Mouse (Mus musculus): ENCODE data around the gene St8sia2. TPM values are rescaled to one million over a fixed set of nuclear protein-coding genes. Genes with fewer than 3 reads are reported as not detected.

St8sia2 gene
- polyA plus RNA-seq (2016; fragmentation: Nextera tagmentation; extraction: Ambion mirVana), result 0.57 and 0.63 TPM in 2 replicates

DNA sequence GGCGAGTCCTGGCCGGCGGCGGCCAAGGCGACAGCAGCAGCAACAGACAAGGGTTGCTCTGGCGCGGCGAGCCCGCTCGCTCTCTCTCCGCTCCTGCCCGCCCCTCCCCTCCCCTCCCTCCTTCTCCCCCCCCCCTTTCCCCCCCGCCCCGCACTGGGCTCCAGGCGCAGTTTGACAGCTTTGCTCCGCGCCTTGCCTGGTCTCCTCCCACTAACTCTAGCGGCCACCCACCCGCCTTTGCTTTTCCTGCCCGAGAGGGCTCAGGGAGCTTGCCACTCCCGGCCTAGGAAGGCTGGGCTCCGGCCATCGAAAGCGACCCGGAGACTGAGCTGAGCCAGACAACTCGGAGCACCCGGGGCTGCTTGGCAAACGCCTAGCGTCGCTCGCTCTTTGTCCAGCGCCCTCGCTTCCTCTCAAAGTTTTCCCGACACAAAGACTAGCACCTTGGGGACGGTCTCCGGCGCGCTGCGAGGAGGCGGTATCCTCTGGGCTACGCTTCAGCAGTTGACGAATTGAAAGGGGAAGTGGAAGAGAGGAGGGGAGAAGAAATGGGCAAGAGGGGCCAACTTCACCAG lies at the start of gene St8sia2:
Gene St8sia2 (minus strand): TSS at position 90 of the 575 bp plus-strand sequence.
- peaks cover 10% of the 10 kb centered on the region; the same call in 1 of the 2 replicates for H3K4me1 ChIP-seq
- H3K27ac ChIP-seq, result no peak within 1 kb of the TSS
- peak within 1 kb of the TSS; percentile 49 for H3K4me3 ChIP-seq
- ATAC-seq, result no peak; the same call in 1 of the 2 replicates
- under 1% methylated on average over 25 of the region's 42 CpGs for WGBS (ENCODE audit: insufficient replicate concordance)
- peak within 1 kb of the TSS; percentile 72 for H3K4me2 ChIP-seq
- no peaks in the 10 kb centered on the region for H3K36me3 ChIP-seq
- no peaks in the 10 kb centered on the region for H3K9me3 ChIP-seq (replicated peaks)
- peaks cover 53% of the 10 kb centered on the region for H3K27me3 ChIP-seq (replicated peaks)
- no peak within 1 kb of the TSS for H3K9ac ChIP-seq

DNA sequence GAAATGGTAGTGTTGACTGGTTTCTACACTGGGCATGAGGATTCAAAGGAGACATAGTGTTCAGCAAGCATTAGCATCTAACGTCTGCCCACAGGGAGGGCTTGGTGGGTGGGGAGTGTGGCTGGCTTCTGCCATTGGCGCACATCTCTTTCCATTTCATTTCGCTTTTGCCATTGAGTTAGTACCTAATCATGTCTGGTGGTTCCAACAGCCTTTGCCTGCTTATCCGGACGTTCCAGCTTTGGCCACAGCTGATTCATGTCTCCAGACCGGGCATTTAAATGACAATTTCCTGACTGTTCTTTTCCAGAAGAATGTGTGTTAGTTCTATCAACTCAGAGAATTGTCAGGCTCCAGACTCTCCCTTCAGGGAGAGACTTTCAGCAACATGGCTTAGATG lies 47.6 kb upstream of the St8sia2 start:
- no peak overlapping the region for H3K9ac ChIP-seq
- no peaks in the 10 kb centered on the region for H3K4me1 ChIP-seq
- H3K4me2 ChIP-seq, result no peak overlapping the region
- H3K36me3 ChIP-seq, result no peaks in the 10 kb centered on the region
- H3K9me3 ChIP-seq (replicated peaks), result no peaks in the 10 kb centered on the region
- H3K4me3 ChIP-seq, result no peak overlapping the region
- ATAC-seq, result no peak
- 69% methylated on average over 6 of the region's 6 CpGs for WGBS (ENCODE audit: insufficient replicate concordance)
- no peak overlapping the region for H3K27ac ChIP-seq
- no peaks in the 10 kb centered on the region for H3K27me3 ChIP-seq (replicated peaks)

DNA sequence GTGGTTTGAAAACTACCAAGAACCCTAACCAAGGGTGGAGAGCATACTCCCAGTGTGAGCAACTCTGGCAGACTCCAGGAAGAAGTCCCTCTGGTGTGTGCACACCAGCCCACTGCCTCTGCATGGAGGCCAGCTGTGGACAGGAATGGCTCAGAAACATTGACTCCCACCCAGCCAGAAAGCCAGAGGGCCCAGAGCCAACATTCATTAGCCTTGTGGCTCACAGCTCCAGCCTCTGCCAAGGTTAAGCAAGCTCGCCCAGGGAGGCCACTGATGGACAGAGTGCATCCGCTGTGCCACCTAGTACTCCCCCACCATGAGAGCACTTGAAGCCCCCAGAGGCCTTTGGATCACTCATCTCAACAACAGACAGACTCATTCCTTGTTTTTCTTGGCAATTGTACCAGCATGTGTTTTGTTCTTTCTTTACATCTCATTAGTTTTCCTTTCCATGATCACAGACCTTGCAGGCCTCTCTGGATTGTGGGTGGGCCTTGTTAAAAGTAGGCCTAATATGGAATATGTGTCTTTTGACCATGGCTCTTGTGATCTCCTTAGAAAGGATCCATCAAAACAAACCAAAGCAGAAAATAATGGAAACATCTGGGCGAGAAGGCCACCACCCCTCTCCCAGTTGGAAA lies 46.9 kb upstream of the St8sia2 start:
- Histone ChIP-seq H3K27ac (no peak overlapping the region), H3K4me3 (no peak overlapping the region), H3K4me2 (no peak overlapping the region), H3K9ac (no peak overlapping the region), H3K4me1 (no peaks in the 10 kb centered on the region), H3K27me3 (replicated peaks) (no peaks in the 10 kb centered on the region), H3K9me3 (replicated peaks) (no peaks in the 10 kb centered on the region), H3K36me3 (no peaks in the 10 kb centered on the region)
- WGBS (ENCODE audit: insufficient replicate concordance), result 62% methylated on average over 3 of the region's 3 CpGs
- ATAC-seq, result no peak

GRCm38 (mm10) chr7:74059684-74060083 lies 46.2 kb upstream of the St8sia2 start:
- H3K9ac ChIP-seq, result no peak overlapping the region
- 60% methylated on average over 3 of the region's 3 CpGs for WGBS (ENCODE audit: insufficient replicate concordance)
- no peaks in the 10 kb centered on the region for H3K36me3 ChIP-seq
- H3K9me3 ChIP-seq (replicated peaks), result no peaks in the 10 kb centered on the region
- H3K4me1 ChIP-seq, result no peaks in the 10 kb centered on the region
- H3K27me3 ChIP-seq (replicated peaks), result no peaks in the 10 kb centered on the region
- H3K4me3 ChIP-seq, result no peak overlapping the region
- H3K4me2 ChIP-seq, result no peak overlapping the region
- ATAC-seq, result no peak
- H3K27ac ChIP-seq, result no peak overlapping the region

GRCm38 (mm10) chr7:74055753-74056152 lies 42.3 kb upstream of the St8sia2 start:
- ATAC-seq, result no peak
- Histone ChIP-seq H3K4me2 (no peak overlapping the region), H3K27me3 (replicated peaks) (no peaks in the 10 kb centered on the region), H3K4me3 (no peak overlapping the region), H3K27ac (no peak overlapping the region), H3K36me3 (no peaks in the 10 kb centered on the region), H3K9me3 (replicated peaks) (no peaks in the 10 kb centered on the region), H3K4me1 (no peaks in the 10 kb centered on the region), H3K9ac (no peak overlapping the region)
- WGBS (ENCODE audit: insufficient replicate concordance), result 75% methylated on average over 3 of the region's 3 CpGs

DNA sequence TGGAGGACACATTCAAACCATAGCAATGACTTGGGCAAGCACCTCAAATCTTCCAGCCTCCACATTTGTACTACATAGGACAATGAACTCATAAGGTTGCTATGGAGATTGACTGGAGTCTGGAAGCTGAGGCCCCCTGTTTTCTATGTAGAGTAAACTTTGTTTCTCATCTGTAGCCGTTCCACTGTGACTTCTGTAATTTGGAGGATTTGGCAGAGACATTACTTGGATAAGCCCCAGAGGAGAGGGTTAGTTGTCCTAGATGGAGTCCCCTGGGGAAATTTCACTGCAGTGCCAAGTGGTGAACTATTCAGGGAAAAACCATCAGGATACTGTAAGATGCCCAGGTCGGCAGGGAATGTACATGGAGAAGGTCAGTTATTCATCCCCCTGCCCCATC lies 34.1 kb upstream of the St8sia2 start:
- no peak overlapping the region for H3K4me2 ChIP-seq
- 70% methylated on average over 2 of the region's 2 CpGs for WGBS (ENCODE audit: insufficient replicate concordance)
- no peak for ATAC-seq
- H3K4me1 ChIP-seq, result no peaks in the 10 kb centered on the region
- H3K36me3 ChIP-seq, result no peaks in the 10 kb centered on the region
- H3K27ac ChIP-seq, result no peak overlapping the region
- H3K9ac ChIP-seq, result no peak overlapping the region
- no peaks in the 10 kb centered on the region for H3K9me3 ChIP-seq (replicated peaks)
- no peak overlapping the region for H3K4me3 ChIP-seq
- no peaks in the 10 kb centered on the region for H3K27me3 ChIP-seq (replicated peaks)

DNA sequence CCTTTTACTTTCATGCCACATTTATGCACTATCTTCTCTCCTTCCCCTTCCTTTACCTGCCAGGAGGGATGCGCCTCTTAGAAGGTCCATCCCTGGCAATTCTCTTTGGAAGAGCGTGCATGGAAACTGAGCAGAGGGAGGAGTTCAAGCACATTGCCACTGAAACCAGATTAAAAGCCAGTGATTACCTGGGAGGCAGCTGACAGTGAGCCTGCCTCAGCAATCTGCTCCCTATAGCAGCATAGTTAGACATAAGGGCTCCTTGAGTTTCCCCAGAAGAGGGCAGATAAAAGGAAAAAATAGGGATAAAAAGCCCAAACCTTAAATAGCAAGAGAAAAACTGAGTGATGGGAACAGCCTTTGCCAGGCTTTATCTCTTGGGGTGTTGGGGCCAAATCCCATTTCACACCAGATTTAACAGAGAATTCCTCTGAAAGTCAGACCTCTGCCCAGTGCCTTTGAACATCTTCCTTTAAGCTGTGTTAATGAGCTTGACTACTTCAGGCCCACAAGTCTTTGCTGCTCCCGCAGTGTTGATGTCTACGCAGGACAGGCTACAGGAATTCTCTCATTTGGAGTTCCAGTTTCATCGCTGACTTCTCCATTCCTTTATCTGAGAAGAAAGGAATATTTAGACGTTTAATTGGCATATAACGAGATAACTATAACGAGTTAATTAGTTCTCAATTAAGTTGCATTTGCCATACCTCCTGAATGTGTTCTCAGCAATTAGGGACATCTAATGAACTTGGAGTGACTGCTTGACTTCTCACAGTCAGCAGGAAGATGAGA lies 31.9 kb upstream of the St8sia2 start:
- Histone ChIP-seq H3K36me3 (no peaks in the 10 kb centered on the region), H3K4me1 (no peaks in the 10 kb centered on the region), H3K4me3 (no peak overlapping the region), H3K9me3 (replicated peaks) (no peaks in the 10 kb centered on the region), H3K27ac (no peak overlapping the region), H3K4me2 (no peak overlapping the region), H3K27me3 (replicated peaks) (no peaks in the 10 kb centered on the region), H3K9ac (no peak overlapping the region)
- no peak for ATAC-seq
- 57% methylated on average over 8 of the region's 8 CpGs for WGBS (ENCODE audit: insufficient replicate concordance)

DNA sequence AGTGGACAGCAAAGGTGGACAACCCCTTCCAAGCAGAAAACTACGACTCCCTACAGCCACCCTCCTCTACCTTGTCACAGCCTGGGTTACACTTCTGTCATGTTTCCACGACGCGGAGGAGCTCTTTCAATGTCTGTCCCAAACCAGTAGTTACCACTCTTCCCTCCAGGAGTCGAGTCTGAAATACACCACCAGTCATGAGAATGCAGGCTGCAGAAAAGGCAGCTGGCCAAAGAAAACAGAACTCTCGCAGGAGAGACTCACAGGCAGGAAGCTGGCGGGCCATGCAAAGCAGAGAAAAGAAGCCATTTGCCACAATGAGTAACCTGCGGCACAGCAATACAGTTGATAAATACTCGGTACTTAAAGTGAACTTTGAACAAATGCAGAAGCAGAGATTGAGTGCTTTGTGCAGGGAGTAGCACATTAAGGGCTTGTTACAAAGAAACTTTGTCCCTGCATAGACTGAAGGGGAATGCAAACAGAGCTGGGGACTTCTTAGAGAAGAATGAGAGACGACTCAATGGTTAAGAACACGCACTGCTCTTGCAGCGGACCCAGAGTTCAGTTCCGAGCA lies 30.2 kb upstream of the St8sia2 start:
- Histone ChIP-seq H3K4me3 (no peak overlapping the region), H3K4me2 (no peak overlapping the region), H3K36me3 (no peaks in the 10 kb centered on the region), H3K9ac (no peak overlapping the region), H3K27me3 (replicated peaks) (no peaks in the 10 kb centered on the region), H3K27ac (no peak overlapping the region), H3K4me1 (no peaks in the 10 kb centered on the region), H3K9me3 (replicated peaks) (no peaks in the 10 kb centered on the region)
- 66% methylated on average over 13 of the region's 13 CpGs for WGBS (ENCODE audit: insufficient replicate concordance)
- no peak for ATAC-seq

- Histone ChIP-seq H3K36me3 (no peaks in the 10 kb centered on the region), H3K27me3 (replicated peaks) (no peaks in the 10 kb centered on the region), H3K4me2 (no peak overlapping the region), H3K4me3 (no peak overlapping the region), H3K9ac (no peak overlapping the region), H3K9me3 (replicated peaks) (no peaks in the 10 kb centered on the region), H3K4me1 (no peaks in the 10 kb centered on the region), H3K27ac (no peak overlapping the region)
- 15% methylated on average over 5 of the region's 5 CpGs for WGBS (ENCODE audit: insufficient replicate concordance)
- ATAC-seq, result no peak
Measured at GRCm38 (mm10) chr7:74025007-74025406, 11.5 kb upstream of the St8sia2 start.

DNA sequence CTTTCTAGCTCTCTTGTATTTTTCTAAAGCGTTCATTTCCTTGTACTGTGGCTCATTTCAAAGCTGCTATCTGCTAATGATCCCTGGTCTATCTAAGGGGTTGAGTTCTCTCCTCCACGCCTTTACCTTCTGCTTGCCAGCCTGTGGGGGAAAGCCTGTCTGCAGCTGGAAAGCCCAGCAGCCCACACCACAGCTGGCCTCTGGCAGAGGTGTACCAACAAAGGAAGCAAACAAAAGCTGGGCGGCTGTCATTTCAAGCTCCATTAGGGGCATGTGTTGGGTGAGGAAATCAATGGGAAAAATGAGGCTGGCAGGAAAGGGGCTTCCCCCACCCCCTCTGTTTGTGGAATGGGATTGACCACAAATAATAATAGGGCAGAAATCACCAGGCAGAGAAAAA lies 10.7 kb upstream of the St8sia2 start:
- H3K27me3 ChIP-seq (replicated peaks), result no peaks in the 10 kb centered on the region
- 48% methylated on average over 3 of the region's 3 CpGs for WGBS (ENCODE audit: insufficient replicate concordance)
- ATAC-seq, result no peak

GRCm38 (mm10) chr7:74022571-74022970 lies 9.1 kb upstream of the St8sia2 start:
- Histone ChIP-seq H3K9ac (no peak overlapping the region), H3K36me3 (no peaks in the 10 kb centered on the region), H3K9me3 (replicated peaks) (no peaks in the 10 kb centered on the region), H3K4me3 (no peak overlapping the region), H3K27ac (no peak overlapping the region), H3K4me2 (no peak overlapping the region), H3K27me3 (replicated peaks) (no peaks in the 10 kb centered on the region), H3K4me1 (no peaks in the 10 kb centered on the region)
- no peak for ATAC-seq
- WGBS (ENCODE audit: insufficient replicate concordance), result 43% methylated on average over 2 of the region's 2 CpGs

More for the DNA sequence above, 10.7 kb upstream of the St8sia2 start:
- H3K27ac ChIP-seq, result no peak overlapping the region
- H3K9me3 ChIP-seq (replicated peaks), result no peaks in the 10 kb centered on the region
- no peaks in the 10 kb centered on the region for H3K36me3 ChIP-seq
- H3K4me2 ChIP-seq, result no peak overlapping the region
- no peaks in the 10 kb centered on the region for H3K4me1 ChIP-seq
- H3K4me3 ChIP-seq, result no peak overlapping the region
- no peak overlapping the region for H3K9ac ChIP-seq

DNA sequence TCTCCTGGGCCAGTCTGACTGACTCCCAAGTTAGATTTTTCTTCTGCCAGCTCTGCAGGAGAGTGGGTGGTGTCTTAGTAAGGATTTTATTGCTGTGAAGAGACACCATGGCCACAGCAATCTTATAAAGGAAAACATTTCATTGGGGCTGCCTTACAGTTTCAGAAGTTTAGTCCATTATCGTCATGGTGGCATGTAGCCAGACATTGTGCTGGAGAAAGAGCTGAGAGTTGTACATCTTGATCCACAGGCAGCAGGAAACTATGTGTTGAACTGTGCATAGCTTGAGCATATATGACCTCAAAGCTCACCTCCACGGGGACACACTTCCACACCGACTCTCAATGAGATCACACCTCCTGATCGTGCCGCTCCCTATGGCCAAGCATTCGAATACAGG lies 8.3 kb upstream of the St8sia2 start:
- Histone ChIP-seq H3K27ac (no peak overlapping the region), H3K27me3 (replicated peaks) (no peaks in the 10 kb centered on the region), H3K9ac (no peak overlapping the region), H3K4me3 (no peak overlapping the region), H3K4me1 (peaks cover 1% of the 10 kb centered on the region; the same call in 1 of the 2 replicates), H3K9me3 (replicated peaks) (no peaks in the 10 kb centered on the region), H3K36me3 (no peaks in the 10 kb centered on the region), H3K4me2 (no peak overlapping the region)
- no peak for ATAC-seq
- 72% methylated on average over 6 of the region's 6 CpGs for WGBS (ENCODE audit: insufficient replicate concordance)
